Mouse (Mus musculus): Measurements from ENCODE around the gene Samd14.

- TF ChIP-seq GATA1 (IDR thresholded peaks at IDR 0.05; ENCODE audit: borderline replicate concordance, low read length) = no peak
- TF ChIP-seq FLI1 (IDR thresholded peaks at IDR 0.05; ENCODE audit: low read length) = no peak
Observed at GRCm38 (mm10) chr11:95071266-95071665, 61.6 kb downstream of the Samd14 start.
